8 mouse cellular contexts compared by ENCODE assay signal in the genomic region with DNA sequence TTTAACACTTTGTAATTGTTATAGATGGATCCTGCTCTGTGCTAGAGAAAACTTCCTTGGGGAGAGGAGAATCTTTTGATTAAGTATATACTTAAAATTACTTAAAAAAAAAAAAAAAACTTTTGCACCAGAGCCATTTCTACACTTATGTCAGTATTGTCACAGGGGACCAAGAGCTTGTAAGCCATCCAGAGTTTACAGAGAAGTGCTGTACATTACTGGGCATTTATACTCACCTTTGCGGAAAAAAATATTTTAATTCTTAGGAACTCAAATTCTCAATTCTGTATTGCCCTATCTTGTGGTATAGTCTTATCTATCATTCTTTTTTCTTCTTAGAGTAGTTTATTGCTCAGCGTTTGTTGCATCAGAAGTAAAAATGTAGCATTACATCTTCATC. TPM values are rescaled to one million over a fixed set of nuclear protein-coding genes. Genes with fewer than 3 reads are reported as not detected.
DNase-seq lines count a peak whose midpoint lies in the region; ATAC-seq lines count a peak whose summit lies in the region.

No protein-coding gene starts in this region.

- H3K4me1 ChIP-seq in erythroblast, embryonic 14.5 days (ENCODE audit: control insufficient read depth): peaks cover 27% of the 10 kb centered on the region
- peaks cover 14% of the 10 kb centered on the region for H3K4me1 ChIP-seq in megakaryocyte, embryonic 14.5 days
- H3K4me1 ChIP-seq in liver, embryonic 12.5 days: peaks cover 21% of the 10 kb centered on the region; the same call in 1 of the 2 replicates
- H3K4me1 ChIP-seq in stomach, embryonic 16.5 days (ENCODE audit: control insufficient read depth, insufficient read depth, low read length): peaks cover 4% of the 10 kb centered on the region

- H3K36me3 ChIP-seq in erythroblast, embryonic 14.5 days (ENCODE audit: control insufficient read depth): no peaks in the 10 kb centered on the region
- no peaks in the 10 kb centered on the region for H3K36me3 ChIP-seq in megakaryocyte, embryonic 14.5 days (replicated peaks; ENCODE audit: low read length)
- H3K36me3 ChIP-seq in liver, embryonic 12.5 days: no peaks in the 10 kb centered on the region
- H3K36me3 ChIP-seq in stomach, embryonic 16.5 days (ENCODE audit: control insufficient read depth, insufficient read depth, low read length): no peaks in the 10 kb centered on the region

- H3K27me3 ChIP-seq in erythroblast, embryonic 14.5 days (ENCODE audit: control insufficient read depth): no peaks in the 10 kb centered on the region
- no peaks in the 10 kb centered on the region for H3K27me3 ChIP-seq in megakaryocyte, embryonic 14.5 days (replicated peaks)
- H3K27me3 ChIP-seq in liver, embryonic 12.5 days (replicated peaks): no peaks in the 10 kb centered on the region
- no peaks in the 10 kb centered on the region for H3K27me3 ChIP-seq in stomach, embryonic 16.5 days (ENCODE audit: control insufficient read depth, insufficient read depth, low read length)

- H3K27ac ChIP-seq in liver, embryonic 12.5 days: peak overlapping the region; percentile 91; the same call in 1 of the 2 replicates
- H3K27ac ChIP-seq in stomach, embryonic 16.5 days (ENCODE audit: low read length): no peak overlapping the region

- H3K9me3 ChIP-seq in erythroblast, embryonic 14.5 days (ENCODE audit: control insufficient read depth, low read length): no peaks in the 10 kb centered on the region
- H3K9me3 ChIP-seq in megakaryocyte, embryonic 14.5 days: no peaks in the 10 kb centered on the region
- H3K9me3 ChIP-seq in liver, embryonic 12.5 days (replicated peaks): no peaks in the 10 kb centered on the region
- H3K9me3 ChIP-seq in stomach, embryonic 16.5 days (replicated peaks; ENCODE audit: control insufficient read depth, low read length): no peaks in the 10 kb centered on the region

- H3K9ac ChIP-seq in liver, embryonic 12.5 days: peak overlapping the region; percentile 96; the same call in 1 of the 2 replicates
- no peak overlapping the region; the same call in 1 of the 2 replicates for H3K9ac ChIP-seq in stomach, embryonic 16.5 days (ENCODE audit: low read length)

- peak overlapping the region; percentile 97 for H3K4me2 ChIP-seq in liver, embryonic 12.5 days
- peak overlapping the region; percentile 93 for H3K4me2 ChIP-seq in stomach, embryonic 16.5 days (ENCODE audit: low read depth, low read length)

- H3K4me3 ChIP-seq in erythroblast, embryonic 14.5 days (replicated peaks): peak overlapping the region; percentile 72
- peak overlapping the region; percentile 98 for H3K4me3 ChIP-seq in megakaryocyte, embryonic 14.5 days (replicated peaks)
- peak overlapping the region; percentile 94 for H3K4me3 ChIP-seq in liver, embryonic 12.5 days
- H3K4me3 ChIP-seq in stomach, embryonic 16.5 days (replicated peaks; ENCODE audit: low read length): peak overlapping the region; percentile 93

- no peak for ATAC-seq in erythroblast, adult 5-6 weeks (replicated peaks; ENCODE audit: low FRiP score, poor library complexity, severe bottlenecking)
- no peak for ATAC-seq in megakaryocyte, adult 5-6 weeks (ENCODE audit: poor library complexity, severe bottlenecking)
- no peak for ATAC-seq in liver, embryonic 12.5 days
- no peak for ATAC-seq in stomach, embryonic 16.5 days (ENCODE audit: insufficient read depth, low FRiP score)

- no peak for DNase-seq in urinary bladder, adult 18-20 months (ENCODE audit: low spot score in 2 of 2)
- DNase-seq in kidney, adult 8-10 months: no peak

- 73% methylated on average over 2 of the region's 2 CpGs for WGBS in liver, embryonic 12.5 days (ENCODE audit: insufficient replicate concordance)
- whole genome bisulfite sequencing in stomach, embryonic 16.5 days: 82% methylated on average over 2 of the region's 2 CpGs

RNA-seq across cellular contexts. Expression of gene Lcorl, which starts 1.0 kb away (rescaled TPM):
- polyA plus RNA-seq in erythroblast, embryonic 14.5 days (2012): 0.18 and 0.55 TPM in 2 replicates
- 11.3 and 13.6 TPM in 2 replicates for total RNA-seq in erythroblast, adult 5-6 weeks (2015; ENCODE audit: low replicate concordance)
- 7.4 and 11.2 TPM in 2 replicates for total RNA-seq in erythroblast, adult 5-6 weeks (2017; ENCODE audit: low replicate concordance)
- 0.73 and 6.0 TPM in 2 replicates for polyA plus RNA-seq in megakaryocyte, embryonic 14.5 days (2012; ENCODE audit: insufficient read depth, low replicate concordance)
- total RNA-seq in megakaryocyte, adult 5-6 weeks (2015): 27.8 and 34.2 TPM in 2 replicates
- total RNA-seq in megakaryocyte, adult 5-6 weeks (2017): 25.5 and 32.1 TPM in 2 replicates
- polyA plus RNA-seq in liver, embryonic 12.5 days (2016; fragmentation: Nextera tagmentation; extraction: Ambion mirVana): 9.4 and 9.7 TPM in 2 replicates
- 24.8 and 25.7 TPM in 2 replicates for polyA plus RNA-seq in stomach, embryonic 16.5 days (2015; fragmentation: Nextera tagmentation; extraction: Ambion mirVana)
